Mouse (Mus musculus): ENCODE data around the gene Plgrkt.

Gene Plgrkt

DNA sequence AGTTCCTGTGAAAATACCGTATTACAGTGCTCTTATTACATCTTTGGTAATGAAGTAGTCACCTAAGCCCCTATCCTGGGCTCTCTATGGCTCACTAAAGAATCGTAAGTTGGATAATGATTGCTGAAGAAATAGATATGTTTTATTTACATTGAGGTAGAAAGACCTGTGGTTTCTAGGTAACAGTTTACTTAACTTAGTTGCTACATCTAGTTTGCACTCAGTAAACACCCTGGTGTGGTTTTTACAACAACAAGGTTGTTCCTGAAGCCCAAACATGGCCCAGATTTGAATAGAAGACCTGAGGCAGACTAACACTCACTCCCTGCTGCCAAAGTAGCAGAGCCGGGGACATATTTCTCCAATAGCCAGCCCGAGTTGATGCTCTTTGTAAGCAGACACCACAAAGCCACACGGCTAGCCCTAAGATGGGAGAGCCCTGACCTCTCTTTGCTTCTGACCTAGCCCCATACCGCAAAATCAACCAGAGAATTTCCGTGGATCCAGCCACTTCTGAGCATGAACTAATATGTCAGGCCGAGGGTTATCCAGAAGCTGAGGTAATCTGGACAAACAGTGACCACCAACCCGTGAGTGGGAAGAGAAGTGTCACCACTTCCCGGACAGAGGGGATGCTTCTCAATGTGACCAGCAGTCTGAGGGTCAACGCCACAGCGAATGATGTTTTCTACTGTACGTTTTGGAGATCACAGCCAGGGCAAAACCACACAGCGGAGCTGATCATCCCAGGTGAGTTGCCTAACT is 12.8 kb upstream of the Plgrkt start:
- no peak for DNase-seq

DNA sequence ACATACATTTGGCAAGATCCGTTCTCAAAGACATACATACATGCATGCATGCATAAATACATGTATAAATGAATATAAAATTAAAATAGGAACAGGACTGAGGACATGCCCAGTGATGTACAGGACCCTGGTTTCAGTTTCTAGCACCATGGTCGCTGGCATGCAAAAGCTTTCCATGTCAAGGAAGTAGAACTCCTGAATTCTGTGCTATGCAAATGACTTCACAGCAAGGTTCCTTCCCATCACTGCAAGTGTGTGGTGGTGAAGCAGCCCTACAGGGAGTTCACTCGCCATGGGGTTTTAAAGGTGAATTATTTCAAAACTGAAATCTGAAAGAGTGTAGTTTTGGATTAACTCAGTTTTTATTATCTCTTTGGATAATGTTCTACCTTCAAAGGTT is 9.2 kb upstream of the Plgrkt start:
- DNase-seq, result no peak

DNA sequence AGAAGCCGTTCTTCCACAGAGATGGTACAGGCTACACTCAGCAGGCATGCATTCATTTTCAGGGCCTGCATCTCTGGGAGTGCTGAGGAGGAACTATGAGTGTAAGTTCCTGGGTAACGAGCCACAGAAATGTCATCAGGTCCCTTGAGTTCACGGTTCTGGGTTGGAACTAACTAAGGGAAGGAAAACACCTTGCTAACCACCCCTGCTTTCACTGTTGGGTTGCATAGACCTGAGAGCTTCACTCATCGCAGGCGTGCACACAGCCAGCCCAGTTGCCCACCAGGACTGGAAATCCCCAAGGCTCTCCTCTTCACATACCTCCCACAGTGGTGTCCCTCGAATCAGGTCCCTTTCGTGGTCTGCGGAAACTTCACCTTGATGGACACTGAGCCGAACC is 7.8 kb upstream of the Plgrkt start:
- no peak for DNase-seq

DNA sequence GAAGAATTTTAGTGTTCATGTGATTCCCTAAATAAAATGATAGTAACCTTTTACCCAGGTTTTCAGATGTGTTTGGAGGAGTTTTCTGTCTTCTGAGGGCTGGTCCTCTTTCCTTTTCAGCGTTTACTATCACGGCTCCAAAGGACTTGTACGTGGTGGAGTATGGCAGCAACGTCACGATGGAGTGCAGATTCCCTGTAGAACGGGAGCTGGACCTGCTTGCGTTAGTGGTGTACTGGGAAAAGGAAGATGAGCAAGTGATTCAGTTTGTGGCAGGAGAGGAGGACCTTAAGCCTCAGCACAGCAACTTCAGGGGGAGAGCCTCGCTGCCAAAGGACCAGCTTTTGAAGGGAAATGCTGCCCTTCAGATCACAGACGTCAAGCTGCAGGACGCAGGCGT is 6.2 kb upstream of the Plgrkt start:
- no peak for DNase-seq

DNA sequence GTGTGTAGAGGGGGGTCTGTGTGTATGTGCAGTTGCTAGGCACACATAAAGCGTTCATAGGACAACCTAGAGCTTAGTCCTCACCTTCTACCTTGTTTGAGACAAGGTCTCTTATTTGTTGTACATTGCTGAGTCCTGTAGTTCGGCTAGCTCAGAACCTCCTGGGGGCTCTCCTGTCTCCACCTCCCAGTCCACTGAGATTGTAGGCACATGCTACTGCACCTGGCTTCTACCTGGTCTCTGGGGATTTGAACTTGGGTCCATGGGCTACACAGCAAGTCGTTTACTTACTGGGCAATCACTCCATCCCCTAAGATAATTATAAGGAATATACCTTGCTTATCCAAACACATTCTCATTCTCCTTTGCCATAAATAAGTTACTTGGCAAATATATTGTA is 5.4 kb upstream of the Plgrkt start:
- DNase-seq, result no peak

DNA sequence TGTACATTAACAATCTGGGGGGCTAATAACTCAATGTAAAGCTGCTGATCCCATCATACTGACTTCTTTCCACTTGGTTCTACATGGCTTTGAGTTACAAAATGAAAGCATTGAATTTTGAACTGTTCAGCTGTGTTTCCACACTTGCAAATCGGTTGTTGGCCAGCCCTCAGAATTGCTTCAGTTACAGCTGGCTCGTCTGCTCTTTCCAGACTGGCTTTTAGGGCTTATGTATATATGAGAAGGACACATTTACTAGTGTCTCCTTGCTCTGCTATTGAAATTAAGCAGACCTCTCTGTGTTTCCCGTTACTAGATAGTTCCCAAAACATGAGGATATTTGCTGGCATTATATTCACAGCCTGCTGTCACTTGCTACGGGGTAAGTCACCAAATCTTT is 4.9 kb upstream of the Plgrkt start:
- peak; percentile 39 for DNase-seq

DNA sequence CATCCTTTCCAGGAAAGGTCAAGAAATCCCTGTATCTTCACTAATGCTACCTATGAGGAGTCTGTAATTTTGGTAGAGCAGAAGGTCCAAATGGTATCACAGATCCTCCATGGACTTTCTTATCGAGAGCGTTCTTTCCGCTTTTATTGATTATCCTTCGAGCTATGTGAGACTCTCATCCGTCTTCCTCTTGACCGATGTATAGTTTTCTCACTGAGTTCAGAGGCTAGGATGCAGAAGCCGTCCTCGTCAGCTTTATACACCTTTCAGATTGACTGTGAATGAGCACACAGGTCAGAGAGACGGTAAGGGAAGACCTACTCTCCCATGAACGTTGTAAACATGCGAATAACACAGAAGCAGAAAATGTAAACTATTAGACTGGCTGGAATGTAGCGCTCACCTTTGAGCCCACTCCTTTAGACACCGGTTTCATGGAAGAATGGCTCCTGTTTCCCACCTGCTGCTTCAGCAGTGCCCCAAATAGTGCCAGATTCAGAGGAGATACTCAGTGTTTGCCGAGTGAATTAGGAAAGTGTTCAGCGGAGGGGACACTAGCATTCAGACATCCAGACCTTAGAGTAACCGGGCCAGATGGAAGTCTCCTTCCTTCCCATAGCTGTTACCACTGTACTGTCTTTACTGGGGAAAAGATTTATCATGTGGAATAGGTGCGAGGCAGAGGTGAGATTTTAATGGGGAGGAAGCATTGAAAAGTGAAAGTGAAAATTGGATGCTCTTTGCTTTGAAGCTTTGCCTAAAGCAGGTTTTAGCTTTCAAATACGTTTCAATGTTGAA is 4.3 kb upstream of the Plgrkt start:
- no peak for DNase-seq

DNA sequence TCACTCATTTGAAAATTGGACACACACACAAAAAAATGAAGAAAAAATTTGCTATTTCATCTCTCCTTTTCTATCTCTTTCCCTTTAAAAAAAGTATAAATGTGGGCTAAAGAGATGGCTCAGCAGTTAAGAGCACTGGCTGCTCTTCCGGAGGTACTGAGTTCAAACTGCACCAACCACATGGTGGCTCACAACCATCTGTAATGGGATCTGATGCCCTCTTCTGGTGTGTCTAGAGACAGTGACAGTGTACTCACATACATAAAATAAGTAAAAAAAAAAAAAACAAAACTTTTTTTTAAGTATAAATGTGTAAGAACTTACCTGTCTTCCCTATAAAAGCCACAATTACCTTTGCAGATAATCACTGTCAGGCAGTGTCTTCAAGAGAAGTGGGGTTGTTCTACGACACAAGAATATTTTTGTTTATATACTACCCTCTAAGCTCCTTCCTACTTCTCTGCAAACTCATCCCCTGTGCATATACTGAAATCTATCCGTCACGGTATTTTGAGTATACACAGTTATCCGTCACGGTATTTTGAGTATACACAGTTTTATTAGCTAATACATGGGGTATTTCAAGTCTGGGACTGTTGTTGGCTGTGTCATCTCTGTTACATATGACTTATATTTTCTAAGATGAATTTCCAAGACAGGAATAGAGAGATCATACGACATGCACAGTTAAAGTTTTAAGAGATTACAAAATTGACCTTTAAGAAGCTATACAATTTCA is 3.5 kb upstream of the Plgrkt start:
- no peak for DNase-seq

DNA sequence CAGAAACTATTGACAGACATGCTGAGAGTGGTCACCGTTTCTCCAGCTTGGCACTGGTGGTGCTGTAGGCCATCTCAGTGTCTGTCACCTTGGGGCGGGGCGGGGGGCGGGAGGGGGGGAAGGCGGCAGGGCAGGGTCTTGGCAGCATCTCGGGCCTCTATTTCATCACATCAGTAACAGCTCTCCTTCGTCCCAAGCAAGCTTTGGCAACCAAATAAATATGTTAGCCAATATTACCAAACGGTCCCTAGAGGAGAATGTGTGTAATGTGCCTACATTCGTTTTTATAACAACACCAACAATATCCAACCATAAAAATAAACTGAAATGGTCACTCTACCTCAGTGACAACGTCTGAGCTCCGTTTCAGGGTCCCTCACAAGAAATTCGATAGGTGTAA is 2.9 kb upstream of the Plgrkt start:
- DNase-seq, result no peak

DNA sequence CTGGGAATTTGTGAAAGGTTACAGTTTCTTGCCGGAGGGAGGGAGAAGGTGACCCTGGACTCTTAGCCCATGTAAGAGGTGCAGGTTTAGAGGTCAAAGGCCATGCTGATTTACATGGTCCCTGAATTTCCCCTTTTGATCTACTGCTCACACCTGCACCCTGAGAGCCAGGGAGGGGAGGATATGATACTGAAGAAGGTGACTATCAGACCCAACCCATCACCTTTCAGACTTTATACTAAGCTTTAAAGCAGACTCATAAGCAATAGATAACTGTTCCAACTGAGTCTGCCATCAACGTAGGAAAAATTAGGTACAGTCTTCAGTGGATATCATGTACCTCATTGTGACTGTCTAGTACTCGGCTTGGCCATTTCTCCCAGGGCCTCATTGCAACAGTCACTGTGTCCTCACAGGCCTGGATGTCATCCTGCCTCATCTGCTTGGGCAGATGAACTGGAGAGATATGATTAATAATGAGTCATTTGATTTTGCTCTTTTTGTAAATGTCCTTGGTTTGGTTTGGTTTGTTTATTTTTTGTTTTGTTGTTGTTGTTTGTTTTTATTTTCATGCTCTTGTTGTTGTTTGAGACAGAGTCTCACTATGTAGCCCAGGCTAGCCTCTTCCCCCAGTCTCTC is 1.6 kb upstream of the Plgrkt start:
- DNase-seq, result no peak

DNA sequence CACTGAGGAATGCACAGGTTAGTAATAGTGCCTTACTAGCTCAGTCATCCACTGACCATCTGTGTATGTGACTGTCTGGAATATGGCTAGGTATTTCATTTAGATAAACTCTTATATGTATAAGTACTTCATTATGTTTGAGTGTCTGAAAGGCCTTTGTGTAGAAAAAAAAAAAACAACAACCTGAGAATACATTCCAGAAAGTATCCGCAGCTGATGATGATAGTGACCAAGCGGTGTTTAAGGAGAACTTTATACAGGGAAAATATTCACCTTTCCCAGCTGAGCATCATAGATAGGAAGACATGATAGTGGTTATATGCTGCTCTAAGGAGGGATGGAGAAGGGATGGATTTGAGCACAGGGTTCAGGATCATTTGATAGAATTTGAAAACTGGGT is 851 bp upstream of the Plgrkt start:
- DNase-seq, result no peak

DNA sequence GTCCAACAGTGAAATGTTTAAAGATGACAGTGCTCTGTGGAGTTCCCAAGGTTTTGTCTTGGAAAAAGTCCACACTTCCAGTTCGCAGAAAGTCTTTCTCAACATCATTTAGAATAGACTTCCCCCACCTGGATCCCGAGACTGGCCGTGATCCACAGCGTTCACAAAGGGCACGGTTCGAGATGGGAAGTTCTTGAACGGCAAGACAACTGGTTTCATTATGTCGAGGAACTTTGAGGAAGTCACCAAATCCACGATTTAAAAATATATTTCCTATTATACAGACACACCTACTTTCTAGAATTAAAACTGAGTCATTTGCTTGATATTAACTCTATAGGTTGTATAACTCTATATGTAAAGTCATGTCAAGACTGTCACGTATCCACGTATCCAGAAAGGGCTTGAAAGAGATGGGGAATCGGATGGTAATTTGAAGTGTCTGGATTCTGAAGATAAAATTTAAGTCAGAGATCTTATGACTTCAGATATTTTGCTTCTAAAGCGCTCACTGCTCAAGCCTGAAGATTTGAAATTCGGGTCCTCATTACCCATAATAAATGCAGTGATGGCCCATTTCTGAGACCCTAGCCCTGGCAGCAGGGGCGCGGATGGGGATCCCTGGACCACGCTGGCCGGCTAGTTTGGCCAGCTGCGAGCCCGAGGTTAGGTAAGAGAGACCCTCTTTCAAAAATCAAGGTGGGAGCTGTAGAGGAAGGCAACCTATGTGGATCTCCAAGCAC is 793 bp downstream of the Plgrkt start:
- peak; percentile 51 for DNase-seq

DNA sequence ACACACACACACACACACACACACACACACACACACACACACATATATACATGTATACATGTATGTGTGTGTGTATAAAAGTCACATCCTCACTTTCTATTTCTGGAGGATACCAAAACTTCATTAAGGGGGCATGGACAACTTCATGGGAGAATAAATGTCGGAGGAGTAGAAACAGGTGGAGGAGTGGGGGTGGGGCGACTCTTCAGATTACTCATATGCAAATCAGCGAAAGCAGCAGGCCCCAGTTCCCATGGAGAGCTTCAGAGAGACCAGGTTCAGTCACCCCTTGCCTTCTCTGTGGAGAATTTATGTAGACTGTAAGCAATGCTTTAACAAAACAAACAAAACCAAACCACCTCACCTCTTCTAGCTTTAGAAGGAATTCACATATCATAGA is 2.1 kb downstream of the Plgrkt start:
- no peak for DNase-seq

DNA sequence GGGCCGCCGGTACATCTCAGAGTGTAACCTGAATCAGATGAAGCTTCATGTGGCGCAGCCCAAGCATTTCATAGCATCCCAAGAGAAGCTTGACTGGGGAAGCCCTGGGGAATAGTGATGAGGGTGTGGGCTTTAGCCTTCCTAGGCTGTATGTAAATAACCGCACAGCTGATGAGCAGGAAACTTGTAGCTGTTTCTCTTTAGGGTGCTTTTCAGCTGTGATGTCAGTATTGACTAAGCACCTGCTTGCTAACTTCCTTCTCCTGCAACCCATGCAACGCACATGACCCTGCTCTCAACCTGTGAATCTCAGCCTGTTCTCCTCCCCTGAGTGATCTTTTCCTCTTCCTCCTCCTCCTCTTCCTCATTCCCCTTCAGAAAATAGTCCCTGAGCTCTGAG is 3.1 kb downstream of the Plgrkt start:
- peak; percentile 37 for DNase-seq

DNA sequence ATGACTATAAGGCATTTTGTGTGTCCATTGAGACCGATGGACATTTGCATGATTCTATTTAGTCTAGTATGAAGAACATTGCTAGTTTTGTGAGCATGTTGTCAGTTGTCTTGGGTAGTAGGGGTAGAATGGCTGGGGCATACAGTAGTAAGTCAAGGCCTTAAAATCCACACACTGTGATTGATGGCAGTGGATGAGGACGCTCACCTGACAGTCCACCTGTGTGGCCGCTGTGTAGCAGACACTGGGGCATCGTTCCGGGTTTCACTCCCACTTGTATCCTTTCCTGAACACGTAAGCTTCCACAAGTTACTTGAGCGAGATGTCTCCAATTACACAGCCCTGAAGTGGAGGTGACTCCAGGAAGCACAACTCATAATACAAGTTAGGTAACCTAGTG is 3.6 kb downstream of the Plgrkt start:
- no peak for DNase-seq

DNA sequence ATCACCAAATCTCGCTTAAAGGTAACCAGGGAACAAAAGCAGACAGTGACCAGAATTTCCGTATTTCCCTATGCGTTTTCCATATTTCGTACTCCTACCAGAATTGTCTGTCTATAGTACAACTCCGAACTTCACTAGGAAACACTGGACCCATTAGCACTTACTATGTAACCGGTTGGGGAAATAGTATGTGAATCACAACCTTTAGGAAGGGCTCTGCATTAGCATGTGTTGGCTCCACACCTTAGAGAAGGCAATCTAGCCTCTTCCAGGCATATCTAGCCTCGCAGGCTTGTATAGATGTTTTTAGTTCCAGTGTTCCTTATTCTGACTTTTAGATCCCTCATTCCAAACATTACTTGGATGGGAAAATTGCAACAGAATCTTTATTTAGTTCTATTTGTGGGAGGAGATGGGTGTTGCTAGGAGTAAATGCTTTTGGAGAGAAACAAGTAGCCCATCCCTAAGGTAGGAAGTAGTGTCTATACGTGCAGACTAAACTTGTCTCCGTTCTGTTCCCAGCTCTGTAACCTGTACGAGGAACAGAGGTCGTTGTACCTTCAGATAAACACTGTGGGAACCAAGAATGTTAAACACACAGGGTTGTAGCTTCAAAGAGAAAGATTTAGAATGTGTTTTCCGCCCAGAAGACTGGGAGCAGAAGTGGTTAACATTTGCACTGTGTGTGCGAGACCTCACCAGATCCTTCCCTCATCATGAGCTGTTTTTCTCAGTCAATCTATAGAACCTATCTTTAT is 4.8 kb downstream of the Plgrkt start:
- DNase-seq, result no peak

DNA sequence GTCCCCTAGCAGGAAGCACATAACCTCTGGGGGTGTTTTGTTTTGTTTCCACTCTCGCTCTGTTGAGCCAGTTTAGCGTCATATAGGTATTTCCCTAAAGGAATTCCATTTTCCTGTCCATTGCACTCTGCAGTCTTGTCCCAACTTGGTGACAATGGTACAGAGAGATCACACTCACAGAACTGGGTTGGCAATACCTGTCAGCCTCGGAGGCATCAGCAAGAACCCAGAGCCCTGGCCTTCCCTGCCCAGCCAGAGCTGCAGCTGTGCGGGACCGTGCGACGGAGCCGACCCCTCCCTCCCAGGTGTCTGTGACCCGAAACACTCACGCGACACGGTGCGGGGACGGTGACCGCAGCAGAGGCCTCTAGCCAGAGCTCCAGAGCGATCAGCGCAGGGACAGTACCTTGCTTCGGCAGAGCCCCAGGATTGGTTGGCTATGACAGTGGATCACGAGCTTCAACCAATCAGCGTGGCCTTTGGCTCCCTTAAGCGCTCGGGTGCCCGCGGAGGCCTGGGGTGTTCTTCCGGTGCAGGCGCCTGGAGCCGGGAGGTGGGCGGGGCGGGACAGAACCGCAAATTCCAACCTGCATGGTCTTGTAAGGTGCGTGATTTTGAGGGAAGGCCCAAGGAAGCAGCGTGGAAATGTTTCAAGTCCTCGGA is 5.6 kb downstream of the Plgrkt start:
- peak; percentile 96 for DNase-seq

DNA sequence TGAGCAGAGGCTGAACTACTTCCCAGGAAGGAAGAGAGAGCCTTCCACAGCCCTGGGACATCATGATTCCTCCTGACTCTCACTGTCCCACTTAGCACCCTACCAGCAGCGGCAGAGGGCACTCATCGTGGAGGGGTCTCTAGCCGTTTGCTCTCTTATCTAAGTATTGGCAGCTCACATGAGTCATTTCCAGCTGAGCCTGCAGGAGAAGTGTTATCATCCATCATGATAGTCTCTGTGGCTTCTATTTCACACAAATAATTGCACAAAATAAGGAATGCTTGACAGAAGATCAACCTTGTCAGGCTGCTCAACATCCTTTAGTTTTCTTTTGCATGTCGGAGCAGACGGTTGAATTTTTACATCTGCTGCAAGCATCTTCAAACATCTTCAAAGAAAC is 6.9 kb downstream of the Plgrkt start:
- DNase-seq, result no peak

DNA sequence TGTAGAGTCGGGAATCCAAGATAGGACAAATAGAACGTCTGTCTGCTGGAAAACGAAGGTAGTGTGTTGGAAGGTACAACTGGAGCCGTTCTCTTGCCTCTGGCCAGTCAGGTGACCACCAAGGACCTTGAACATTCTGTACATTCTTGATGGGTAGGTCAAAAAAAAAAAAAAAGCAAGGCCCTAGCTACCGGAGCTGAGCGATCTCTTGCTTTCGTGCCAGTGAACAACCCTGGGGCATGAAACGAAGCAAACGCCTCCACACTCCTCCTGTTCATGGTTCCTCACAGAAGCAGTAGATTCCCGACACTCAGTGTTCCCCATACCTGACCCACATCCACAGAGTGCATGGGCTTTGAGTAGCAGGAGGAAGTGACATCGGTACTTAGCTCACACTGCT is 10.9 kb downstream of the Plgrkt start:
- no peak for DNase-seq

DNA sequence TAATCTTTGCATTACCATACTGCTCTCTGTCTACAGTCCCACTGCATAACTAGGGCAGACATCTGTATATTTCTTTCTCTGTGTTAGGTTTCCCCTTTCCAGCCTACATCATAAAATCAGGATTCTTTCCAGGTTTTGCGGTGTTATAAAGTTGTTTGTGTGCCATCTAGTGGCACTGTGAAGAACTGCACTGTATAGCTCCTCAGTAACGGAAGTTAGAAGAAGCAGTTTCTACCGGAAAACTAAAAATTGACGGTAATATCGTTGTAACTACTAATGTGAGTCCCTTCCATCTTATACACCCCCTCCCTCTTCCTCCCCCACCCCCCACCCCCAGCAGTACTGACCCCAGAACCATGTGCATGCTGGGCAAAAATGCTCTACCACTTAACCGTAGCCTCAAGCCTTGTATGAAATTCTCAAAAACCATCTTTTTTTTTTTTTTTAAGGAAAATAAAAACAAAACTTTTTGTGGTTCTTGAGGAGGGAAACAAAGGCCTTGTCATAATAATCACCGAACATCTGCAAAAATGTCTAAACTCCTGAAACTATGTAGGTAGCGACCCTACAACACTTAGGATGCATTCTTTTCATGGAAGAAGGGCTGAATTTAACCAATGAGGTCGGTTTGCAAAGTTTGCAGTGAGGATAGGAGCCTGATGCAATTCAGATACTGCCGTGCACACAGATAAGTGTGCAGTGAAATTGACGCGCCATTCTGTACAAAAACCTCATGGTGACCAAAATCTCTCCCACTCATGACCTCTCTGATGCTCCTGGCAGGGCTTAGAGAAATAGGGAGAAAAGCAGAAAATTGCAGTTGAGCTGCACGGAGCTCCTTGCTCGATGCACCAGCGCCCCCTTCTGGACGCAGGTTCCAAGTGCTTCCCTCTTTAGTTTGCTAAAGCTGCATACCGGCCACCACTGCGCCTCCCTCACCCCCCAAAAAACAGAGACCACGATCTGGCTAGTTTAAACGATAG is 12.0 kb downstream of the Plgrkt start:
- DNase-seq, result peak; percentile 93

Data from lung, postnatal 36 days (tissue).